Mouse (Mus musculus) cerebellum, postnatal 36 days (tissue): ENCODE data around the gene Mapk7.

Experiments
- DNase-seq, 2 experiments: peaks; one replicate each; pipeline ENCODE4 v3.0.0; 2021 to 2022; ENCODE audit warnings: mixed read lengths in 2 of 2

Gene Mapk7

GRCm38 (mm10) chr11:61489874-61490273 lies 4.3 kb downstream of the Mapk7 start:
- DNase-seq, result no peak

- no peak for DNase-seq
Measured at GRCm38 (mm10) chr11:61489085-61489484, 5.1 kb downstream of the Mapk7 start.

GRCm38 (mm10) chr11:61487936-61488335 lies 6.3 kb downstream of the Mapk7 start:
- DNase-seq, result no peak

- DNase-seq, result peak in 1 of 2 experiments; percentile 33
Measured at GRCm38 (mm10) chr11:61487401-61487800, 6.8 kb downstream of the Mapk7 start.

- no peak for DNase-seq
Measured at GRCm38 (mm10) chr11:61486458-61487219, 7.6 kb downstream of the Mapk7 start.

- DNase-seq, result peak in 1 of 2 experiments; percentile 36
Measured at GRCm38 (mm10) chr11:61485541-61486457, 8.4 kb downstream of the Mapk7 start.

GRCm38 (mm10) chr11:61484613-61485540 lies 9.3 kb downstream of the Mapk7 start, which contains the start of gene Mfap4:
Gene Mfap4 (plus strand): TSS chr11:61485431.
- DNase-seq, result peak; percentile 67 to 69

- DNase-seq, result no peak
Measured at GRCm38 (mm10) chr11:61484256-61484612, 10.0 kb downstream of the Mapk7 start.

GRCm38 (mm10) chr11:61483226-61483845 lies 10.9 kb downstream of the Mapk7 start:
- DNase-seq, result no peak

- DNase-seq, result no peak
Measured at GRCm38 (mm10) chr11:61481239-61482090, 12.7 kb downstream of the Mapk7 start.

- DNase-seq, result no peak
Measured at GRCm38 (mm10) chr11:61478788-61479187, 15.4 kb downstream of the Mapk7 start.

GRCm38 (mm10) chr11:61477566-61478508 lies 16.4 kb downstream of the Mapk7 start:
- peak; percentile 28 to 38 for DNase-seq

- DNase-seq, result peak; percentile 71 to 73
Measured at GRCm38 (mm10) chr11:61476786-61477382, 17.3 kb downstream of the Mapk7 start.

GRCm38 (mm10) chr11:61473630-61474029 lies 20.6 kb downstream of the Mapk7 start:
- DNase-seq, result no peak

GRCm38 (mm10) chr11:61470880-61471279 lies 23.3 kb downstream of the Mapk7 start:
- no peak for DNase-seq

- peak in 1 of 2 experiments; percentile 38 for DNase-seq
Measured at GRCm38 (mm10) chr11:61469317-61469917, 24.8 kb downstream of the Mapk7 start.

- peak; percentile 89 to 93 for DNase-seq
Measured at GRCm38 (mm10) chr11:61468534-61468933, 25.7 kb downstream of the Mapk7 start.

GRCm38 (mm10) chr11:61465422-61465821 lies 28.8 kb downstream of the Mapk7 start:
- no peak for DNase-seq

GRCm38 (mm10) chr11:61464071-61464470 lies 30.1 kb downstream of the Mapk7 start:
- no peak for DNase-seq
